Mouse (Mus musculus): Measurements from ENCODE around the gene Psme4.
A peak's percentile ranks its signal among the peaks of the same experiment; 100 is the strongest.

The Psme4 gene

DNA sequence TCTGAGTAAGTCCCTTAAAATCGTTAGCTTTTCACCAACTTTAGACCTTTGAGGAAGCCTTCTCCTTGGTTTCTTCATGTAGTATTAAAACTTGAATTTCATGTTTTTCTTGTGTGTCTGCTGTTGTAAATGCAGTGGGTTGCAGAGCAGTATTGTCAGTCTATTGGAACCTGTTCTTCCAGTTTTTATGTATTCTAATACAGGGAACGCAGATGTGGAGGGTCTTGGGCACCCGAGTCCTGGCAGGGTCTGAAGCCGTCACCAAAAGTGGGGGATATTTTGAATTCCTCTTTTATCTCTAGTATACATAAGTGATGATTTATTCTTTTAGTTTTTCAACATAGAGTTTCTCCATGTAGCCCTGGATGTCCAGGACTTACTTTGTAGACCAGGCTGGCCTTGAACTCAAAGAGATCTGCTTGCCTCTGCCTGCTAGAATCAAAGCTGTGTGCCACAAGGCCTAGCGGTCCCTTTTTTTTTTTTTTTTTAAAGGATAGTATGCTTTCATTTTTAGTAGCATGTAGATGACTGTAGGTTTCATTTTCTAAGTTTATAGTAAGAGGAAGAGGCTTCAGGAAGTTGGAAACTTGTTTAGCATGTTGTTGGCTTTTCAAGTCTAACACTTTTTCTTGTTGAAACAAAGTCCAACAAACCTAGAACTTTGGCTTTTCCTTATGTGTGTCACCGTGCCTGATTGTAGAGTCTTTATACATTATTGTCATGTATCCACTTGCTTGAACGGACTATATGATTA lies 14.9 kb downstream of the Psme4 start:
- no peak for DNase-seq

DNA sequence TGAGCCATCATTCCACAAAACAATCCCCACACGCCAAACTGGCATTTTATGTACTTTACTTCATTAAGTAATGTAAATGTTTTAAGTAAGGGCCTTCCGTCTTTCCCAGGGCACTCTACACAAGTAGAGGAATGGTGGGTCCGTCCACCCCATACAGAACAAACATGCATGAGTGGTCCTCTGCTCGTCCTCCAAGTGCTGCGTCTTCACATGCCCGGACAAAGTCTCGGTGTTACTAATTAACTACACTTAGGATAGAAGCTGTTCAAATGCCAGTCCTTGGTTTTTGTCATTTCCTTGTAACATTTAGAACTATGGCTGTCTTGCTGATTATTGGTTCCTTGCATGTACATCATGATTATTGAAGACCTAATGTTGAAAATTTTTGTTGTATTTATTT lies 21.2 kb downstream of the Psme4 start:
- no peak for DNase-seq

DNA sequence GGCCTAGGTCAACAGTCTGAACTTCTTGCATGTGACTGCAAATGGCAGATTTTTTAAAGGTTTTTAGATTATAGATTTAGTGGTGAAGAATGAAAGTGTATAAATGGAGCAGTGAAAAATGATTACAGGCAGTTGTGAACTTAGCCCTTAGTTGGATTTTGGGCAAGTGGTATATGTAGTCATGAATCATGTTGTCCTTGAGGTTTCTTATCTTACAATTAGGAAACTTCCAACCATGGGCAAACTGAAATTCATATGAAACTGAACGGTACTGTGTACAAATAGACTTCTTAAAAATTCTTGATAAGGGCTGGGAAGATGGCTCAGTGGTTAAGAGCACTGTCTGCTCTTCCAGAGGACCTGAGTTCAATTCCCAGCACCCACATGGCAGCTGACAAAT lies 22.2 kb downstream of the Psme4 start:
- DNase-seq, result no peak

DNA sequence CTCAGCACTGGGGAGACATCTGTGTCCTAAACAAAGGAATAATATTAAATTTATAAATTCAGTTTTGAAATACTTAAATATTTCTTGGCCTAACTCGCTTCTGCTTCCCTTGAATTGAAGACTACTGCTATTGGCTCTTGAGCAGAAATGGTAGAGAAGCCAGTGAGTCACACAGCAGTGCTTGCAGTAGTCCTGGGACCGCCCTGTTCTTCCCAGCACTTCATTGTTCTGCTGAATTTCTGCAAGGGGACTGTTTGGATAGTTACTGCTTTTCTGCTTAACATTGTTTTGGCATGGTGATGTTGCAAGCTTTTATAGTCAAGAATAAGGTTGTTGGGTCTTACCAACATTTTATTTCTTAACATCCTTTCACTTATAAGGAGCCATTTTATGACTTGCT lies 25.7 kb downstream of the Psme4 start:
- DNase-seq, result peak in 1 of 2 experiments; percentile 45

DNA sequence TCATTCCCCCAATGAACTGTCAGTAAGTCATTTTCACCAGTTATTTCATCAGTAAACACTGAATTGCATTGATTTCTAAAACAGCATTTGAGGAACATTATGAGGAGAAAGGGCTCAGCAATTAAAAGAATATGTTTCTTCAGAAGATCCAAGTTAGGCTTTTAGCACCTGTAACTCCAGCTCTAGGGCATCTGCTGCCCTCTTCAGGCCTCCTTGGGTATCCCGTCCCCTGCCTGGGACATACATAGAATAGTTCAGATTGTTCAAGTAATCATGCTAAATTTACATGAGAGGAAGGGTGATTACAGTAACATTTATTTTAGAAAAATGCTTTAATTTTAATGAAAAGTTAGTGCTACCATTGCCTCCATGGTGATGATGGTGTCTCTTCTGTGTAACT lies 28.0 kb downstream of the Psme4 start:
- DNase-seq, result peak; percentile 26 to 36

DNA sequence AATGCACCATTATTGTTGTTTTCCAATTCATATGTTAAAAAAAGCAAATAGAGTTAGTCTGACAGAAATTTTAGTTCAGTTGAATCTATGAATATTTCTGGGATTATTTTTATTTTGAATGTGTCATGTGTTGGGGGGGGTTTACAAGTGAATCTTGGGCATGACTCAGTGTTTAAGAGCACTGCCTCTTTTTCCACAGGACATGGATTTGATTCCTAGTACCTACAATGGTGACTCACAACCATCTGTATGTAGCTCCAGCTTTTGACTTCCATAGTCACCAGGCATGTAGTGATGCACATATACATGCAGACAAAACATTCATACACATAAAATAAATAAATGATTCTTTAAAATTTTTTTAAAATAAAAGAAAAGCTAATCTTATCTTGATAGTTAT lies 28.6 kb downstream of the Psme4 start:
- DNase-seq, result no peak

DNA sequence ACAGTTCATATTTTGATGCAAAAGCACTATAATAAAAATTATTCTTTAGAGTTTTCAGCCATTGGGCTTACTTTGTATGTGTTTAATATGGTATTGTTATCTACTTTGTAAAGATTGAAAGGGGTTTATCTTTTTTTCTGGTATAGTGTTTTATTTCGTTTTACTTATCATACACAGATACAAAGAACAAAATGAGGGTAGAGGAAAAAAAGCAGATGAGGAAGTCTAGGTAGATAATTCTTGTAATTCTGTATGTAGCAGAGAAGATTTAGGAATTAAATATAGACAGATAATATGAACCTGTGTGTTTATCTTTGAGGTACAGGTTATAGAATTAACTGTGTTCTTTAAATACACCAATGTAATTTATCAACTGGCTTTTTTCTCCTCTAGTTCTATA lies 30.9 kb downstream of the Psme4 start:
- DNase-seq, result no peak

DNA sequence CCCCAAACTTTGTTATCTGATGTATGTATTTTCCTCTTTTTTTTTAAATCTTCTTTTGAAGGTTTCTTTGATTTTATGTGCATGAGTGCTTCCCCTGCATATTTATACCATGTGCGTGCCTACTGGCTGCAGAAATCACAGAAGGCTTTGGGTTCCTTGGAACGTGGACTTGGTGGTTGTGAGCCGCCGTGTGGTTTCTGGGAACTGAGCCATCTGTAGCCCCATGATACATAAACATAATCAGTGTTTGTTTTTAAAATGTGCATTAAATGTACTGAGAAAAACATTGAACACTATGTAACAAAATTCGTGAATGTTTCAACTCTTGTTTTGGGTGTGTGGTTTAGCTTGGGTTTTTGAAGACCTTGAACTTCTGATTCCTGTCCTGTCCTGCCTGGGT lies 49.6 kb downstream of the Psme4 start:
- no peak for DNase-seq

DNA sequence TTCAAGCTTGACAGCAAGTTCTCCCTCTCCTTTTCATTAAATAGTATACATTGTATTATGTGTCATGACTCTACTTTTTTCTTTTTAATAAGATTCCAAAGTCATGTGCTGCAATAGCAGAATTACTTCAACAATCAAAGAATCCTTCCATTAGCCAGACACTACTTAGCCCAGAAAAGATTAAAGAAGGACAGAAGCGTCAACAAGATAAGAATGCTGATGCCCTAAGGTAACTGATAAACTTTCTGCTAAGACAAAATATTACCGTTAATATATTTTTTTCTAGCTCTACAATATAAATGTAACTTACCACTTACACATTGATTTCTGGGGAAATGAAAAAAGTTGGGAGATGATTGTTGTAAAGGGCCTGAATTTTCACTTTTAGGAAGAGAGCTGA lies 67.3 kb downstream of the Psme4 start:
- DNase-seq, result no peak

DNA sequence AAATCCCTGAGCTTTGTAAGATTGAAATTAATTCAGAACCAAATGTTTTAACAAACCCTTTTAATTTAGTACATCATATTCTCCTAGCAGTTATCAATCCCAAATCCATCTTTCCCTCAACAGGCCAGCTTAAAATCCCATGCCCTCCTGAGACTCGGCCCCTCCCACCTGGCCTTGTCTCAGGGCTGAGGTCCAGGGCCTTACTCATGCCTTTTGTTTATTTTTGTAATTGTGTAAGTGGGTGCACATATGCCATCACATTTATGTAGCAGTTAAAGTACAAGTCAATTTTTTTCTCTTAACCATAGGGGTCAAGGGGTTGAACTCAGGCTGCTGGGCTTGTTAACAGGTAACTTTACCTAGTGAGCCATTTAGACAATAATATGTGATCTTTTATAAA lies 72.8 kb downstream of the Psme4 start:
- DNase-seq, result peak; percentile 3 to 6

DNA sequence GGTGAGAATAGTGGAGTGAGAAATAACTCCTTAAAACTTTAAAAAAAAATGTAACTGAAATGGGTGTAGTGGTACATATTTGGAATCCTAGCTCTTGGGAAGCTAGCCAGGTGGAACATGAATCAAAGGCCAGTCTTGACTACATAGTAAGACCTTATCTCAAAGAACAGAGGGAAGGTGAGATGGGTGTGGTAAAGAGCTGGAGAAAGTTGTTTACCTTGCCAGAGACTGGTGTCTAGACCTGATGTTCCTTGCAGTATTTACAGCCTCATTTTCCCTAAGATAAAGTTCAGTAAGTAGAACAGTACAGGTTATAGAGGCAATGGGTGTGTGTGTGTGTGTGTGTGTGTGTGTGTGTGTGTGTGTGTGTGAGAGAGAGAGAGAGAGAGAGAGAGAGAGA lies 100.9 kb downstream of the Psme4 start:
- no peak for DNase-seq

DNA sequence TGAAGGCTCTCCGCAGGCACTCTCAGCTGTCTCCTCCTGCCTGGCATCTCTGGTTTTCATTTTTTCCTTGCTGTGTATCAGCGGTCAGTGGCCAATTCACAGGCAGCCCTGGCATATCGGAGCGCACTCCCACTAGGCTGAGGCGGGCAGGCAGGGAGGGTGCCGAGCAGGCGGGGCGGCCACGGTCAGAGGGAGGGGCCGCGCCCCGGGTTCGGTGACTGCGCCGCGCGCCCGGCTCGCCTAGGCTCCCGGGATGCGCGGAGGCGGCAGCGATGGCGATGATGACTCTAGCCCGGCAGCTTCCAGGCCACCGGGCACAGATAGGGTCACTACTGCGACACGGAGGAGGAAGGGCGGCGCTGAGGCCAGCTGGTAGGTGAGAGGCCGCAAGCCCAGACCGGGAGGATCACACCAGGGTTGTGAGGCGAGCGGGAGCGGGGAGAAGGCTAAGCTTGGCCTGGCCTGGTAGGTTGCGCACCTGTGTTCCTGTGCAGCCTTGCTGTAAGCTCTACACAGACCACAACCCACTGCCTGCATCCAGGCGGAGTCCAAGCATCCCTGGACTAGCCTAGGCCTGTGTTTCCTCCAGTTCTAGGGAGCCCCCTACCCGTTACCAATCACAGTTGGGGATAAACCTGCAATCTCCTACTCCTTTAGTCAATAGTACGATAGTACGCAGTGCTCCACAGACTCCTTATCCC lies 113.8 kb downstream of the Psme4 start, which contains the start of the genes Gpr75 and Asb3:
Gene Gpr75, plus strand, starts transcription at position 188 of the 701 bp plus-strand sequence.
Gene Asb3, plus strand, starts transcription at position 246 of the 701 bp plus-strand sequence.
- peak; percentile 43 to 49 for DNase-seq

DNA sequence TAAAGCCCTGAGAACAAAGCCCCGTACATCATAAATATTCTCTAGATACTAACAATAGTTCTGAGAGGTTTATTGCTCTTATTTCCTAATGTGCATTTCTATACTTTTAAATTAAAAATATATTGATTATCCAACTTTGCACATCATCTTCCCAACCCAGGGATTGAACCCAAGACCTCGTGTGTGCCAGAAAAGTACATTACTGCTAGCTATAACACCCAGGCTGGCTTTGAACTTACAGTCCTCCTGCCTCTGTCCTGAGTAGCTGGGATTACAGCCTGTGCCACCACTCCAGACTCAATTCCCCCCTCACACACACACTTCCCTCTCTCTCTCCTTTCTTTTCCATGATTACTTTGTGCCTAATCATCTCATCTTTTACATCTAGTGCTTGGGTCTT lies 116.6 kb downstream of the Psme4 start:
- DNase-seq, result no peak

DNA sequence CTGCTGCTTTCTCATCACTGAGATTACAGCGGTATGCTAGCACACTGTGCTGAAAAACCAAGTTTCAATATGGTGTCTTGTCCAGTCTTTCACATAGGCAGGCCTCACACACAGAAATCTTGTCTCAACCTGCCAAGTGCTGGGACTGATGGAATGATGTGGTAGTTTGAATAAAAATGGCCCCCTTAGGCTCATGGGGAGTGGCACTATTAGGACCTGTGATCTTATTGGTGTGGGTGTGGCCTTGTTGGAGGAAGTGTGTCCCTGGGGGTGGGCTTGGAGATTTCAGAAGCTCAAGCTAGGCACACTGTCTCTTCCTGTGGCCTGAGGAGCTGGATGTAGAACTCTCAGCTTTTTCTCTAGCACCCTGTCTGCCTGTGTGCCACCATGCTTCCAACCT lies 124.7 kb downstream of the Psme4 start:
- DNase-seq, result no peak

DNA sequence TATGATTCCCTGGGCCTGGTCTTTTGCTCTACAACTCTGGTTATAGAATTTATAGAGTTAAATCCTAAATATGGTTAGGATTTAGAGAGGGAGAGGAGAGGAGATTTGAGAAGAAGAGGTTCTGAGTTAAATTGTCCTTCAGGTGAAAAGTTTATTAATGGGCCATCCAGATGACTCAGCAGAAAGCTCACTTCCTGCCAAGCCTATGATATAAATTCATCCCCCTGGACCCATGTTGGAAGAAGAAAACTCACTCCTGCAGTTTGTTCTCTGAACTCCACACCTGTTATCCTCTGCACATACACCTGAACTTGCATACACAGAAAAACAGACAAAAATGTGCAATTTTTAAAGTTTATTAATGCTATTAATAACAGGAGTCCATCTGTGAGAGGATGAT lies 127.8 kb downstream of the Psme4 start:
- no peak for DNase-seq

DNA sequence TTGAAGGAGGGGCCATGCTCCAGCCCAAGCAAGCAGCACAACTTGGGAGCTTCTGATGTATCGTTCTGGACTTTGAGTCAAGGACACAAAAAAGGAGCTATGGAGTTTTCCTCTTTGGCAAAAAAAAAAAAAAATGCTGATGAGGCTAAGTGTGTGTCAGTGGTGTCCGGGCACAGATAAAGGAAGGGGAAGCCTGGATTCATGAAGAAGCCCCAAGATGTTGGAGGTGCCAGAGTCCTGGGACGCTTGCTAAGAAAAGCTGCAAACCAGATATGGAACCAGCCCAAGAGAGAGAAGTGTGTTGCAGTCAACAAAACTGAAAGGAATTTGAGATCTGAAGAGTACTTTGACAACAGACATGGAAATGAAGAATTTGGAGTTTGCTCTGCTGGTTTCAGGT lies 140.8 kb downstream of the Psme4 start:
- no peak for DNase-seq

DNA sequence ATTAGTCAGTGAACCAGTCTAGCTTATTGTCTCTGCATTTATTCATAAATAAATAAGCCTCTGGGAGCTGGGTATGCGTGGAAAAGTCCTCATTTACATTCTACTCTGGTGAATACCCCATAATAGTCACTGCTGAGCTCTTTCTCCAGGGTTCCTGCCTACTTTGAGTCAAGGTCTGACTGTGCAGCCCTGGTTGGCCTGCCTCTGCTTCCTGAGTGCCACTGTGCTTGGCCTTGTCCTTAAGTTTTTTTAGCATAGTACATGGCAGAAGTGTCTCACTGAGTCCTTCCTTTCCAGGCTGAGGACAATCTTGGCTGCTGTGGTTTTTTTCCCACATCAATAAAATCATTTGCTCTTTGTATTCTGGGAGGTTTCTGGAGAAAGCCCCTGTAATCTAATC lies 149.1 kb downstream of the Psme4 start:
- DNase-seq, result no peak

DNA sequence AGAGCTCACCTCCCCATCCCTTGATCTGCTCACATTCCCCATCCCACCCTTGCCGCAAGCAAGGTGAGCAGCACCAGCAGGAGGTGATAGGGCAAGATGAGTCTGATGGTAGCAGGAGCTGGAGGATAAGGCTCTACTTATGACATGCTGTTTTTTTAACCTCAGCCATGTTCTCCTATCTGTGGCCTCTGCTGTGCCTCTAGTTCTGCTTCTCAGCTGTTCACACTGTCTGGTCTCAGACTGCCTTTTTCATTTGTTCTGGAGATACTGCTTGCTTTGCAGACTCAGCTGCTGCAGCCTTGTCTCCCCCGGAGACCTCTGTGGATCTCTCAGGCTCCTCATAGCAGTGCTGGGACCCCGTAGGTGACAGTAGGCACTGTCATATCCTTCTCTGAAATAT lies 151.8 kb downstream of the Psme4 start:
- no peak for DNase-seq

DNA sequence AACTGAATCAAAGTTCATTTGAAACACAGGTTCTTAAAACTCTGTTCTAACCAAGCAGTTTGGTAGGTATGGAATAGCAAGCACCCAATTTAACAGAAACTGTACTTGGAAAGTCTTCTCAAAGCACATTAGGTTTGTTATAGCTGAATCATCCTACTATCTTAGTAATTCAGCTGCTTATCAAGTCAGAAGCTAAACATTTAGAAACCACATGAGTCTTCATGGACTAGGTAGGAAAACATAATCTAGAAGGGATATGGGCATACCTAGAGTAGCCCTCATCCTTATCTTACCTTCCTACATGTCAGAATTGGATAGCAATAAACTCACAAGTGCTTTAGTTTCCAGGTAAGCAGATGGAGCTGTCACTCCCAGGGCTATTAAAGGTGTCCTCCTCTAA lies 156.6 kb downstream of the Psme4 start:
- DNase-seq, result no peak

DNA sequence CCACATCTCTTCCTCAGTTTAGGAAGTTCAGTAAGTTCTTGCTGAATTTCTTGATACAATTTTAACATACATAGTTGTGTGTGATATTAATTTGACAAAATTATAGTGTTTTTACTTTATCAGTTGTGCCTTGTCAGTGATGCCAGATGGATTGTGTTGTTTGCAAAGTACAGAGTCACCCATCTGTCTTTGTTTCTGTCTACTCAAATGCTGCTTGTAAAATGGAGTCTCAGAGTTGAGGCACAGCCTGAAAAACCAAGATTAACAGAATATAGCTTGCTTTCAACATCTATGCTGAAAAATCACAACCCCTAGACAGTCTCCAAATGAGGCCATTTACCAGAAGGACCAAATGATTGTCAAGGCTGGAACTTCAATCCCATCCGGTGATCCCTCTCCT lies 157.0 kb downstream of the Psme4 start:
- no peak for DNase-seq

Data from lung, adult 18-20 months (tissue).